Mouse (Mus musculus) cerebral cortex, adult 2 months (tissue): Measurements from ENCODE around the gene Pdss1.

Source experiments
- WGBS: fragments of 180-500 bp; shearing (Covaris S2); methylation state at CpG from one replicate; pipeline ENCODE4 v1.1.7; 2018; 5-methylcytosine and 5-hydroxymethylcytosine counted together

Pdss1 gene

DNA sequence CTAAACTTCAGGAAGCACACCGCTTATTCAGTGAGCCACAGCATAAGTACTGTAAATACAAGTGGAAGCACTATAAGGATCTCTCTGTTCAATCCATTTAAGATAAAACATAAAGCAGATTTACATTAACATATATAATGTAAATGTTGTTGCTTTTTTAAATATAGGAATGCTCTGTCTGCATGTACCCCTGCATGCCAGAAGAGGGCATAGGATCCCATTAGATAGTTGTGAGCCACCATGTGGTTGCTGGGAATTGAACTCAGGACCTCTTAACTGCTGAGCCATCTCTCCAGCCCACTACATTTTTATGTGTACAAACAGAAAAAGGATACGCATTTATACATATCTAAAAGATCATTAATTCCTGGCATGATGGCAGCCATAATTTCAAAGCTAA lies 66.4 kb downstream of the Pdss1 start:
- WGBS: 92% methylated on average over 2 of the region's 2 CpGs

DNA sequence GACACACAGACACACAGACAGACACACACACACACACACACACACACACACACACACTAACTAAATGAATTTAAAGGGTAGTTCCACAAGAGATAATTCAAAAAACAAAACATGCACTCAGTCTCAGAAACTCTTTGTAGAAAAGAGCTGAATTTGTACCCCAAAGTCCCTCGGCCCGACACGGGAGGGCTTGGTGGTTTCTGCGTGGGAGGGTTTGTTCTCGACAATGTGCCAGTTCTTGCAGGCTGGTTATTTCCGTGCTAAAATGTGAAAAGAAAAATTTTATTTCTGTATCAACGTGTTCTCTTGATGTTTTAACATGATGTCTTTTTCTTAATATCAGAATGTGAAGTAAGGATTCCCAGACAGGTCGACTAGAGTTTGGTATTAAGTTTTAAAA lies 66.9 kb downstream of the Pdss1 start:
- WGBS: 55% methylated on average over 8 of the region's 8 CpGs

- WGBS: 52% methylated on average over 3 of the region's 3 CpGs
These were observed 67.6 kb downstream of the Pdss1 start for GRCm38 (mm10) chr2:22962970-22963369.

DNA sequence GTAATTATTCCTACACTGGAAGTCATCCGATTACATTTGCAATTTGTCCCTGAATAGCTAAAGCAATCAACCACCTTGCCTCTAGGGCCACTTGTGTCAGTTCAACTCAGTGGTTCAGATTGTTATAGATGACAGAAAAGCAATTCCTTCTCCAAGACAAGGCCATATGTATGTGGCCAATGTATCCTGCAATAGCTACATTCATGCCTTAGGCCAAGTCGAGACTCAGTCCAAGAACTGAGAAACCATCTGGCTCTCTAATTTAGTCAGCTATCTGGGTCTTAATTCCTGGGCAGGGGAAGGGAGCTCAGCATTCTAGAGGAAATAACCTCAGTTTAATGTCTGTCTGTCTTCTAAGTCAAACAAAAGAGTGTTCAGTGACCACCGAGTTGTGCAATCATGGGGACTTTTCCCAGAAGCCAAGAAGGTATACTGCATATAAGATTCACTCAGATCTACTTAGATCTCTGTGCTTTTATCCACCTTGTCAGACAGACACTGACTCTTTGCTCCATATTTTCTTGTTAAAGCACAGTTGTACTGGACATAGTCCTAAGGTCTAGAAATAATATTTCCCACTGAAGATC lies 82.2 kb downstream of the Pdss1 start:
- 51% methylated on average over 3 of the region's 3 CpGs for WGBS

DNA sequence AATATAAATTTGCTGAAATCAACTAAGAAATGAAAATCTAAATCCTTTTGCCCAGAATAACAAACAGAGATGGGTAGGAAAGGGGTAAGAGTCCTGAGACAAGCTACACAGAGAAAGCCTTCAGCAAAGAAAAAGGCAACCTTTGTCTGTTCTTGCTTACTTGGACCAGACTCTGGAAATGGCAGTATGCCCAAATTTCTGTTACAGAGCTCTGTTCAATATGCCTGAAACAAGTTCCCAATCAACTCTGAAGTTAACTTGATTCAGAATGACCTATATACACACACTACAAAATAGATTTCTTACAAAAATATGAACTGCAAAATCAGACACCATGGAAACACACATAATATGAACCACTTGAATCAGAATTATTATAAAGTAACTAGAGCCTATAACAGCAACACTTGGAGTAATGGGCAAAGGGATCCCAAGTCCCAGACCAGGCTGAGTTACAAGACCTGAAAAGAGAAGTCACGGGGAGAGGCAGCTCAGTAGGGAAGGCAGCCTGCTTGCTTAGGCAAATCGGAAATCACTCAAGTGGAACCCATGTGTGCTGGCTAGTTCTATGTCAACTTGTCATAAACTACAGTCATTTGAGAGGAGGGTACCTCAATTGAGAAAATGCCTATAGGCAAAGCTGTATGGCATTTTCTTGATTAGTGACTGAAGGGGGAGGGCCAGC lies 90.8 kb downstream of the Pdss1 start:
- 49% methylated on average over 2 of the region's 2 CpGs for WGBS
